Mouse (Mus musculus): ENCODE measurements around the gene Ctu1. TPM values are rescaled to one million over a fixed set of nuclear protein-coding genes. Genes with fewer than 3 reads are reported as not detected.
A peak's percentile ranks its signal among the peaks of the same experiment; 100 is the strongest.

The Ctu1 gene
- not detected in 2 replicates for polyA plus RNA-seq (2012; ENCODE audit: insufficient read depth, insufficient read length, low replicate concordance, missing spikeins)

- peak within 1 kb of the TSS; percentile 76 for H3K4me3 ChIP-seq (ENCODE audit: insufficient read depth, low read depth, low read length)
- WGBS: under 1% methylated on average over 26 of the region's 26 CpGs
- TF ChIP-seq CTCF (IDR thresholded peaks at IDR 0.05; ENCODE audit: insufficient read depth, low read depth, low read length) (no peak), POLR2A (IDR thresholded peaks at IDR 0.05; ENCODE audit: insufficient read depth, low read depth, low read length) (peak; percentile 50; the same call in 1 of the 2 replicates)
- peaks cover 6% of the 10 kb centered on the region for H3K4me1 ChIP-seq (ENCODE audit: control insufficient read depth, insufficient read depth, low read length)
- no peak within 1 kb of the TSS for H3K27ac ChIP-seq (ENCODE audit: insufficient read depth, low read depth, low read length)
Measured at GRCm38 (mm10) chr7:43671809-43672580, at the start of gene Ctu1. TSS of gene Ctu1 (plus strand) at chr7:43672016.

DNA sequence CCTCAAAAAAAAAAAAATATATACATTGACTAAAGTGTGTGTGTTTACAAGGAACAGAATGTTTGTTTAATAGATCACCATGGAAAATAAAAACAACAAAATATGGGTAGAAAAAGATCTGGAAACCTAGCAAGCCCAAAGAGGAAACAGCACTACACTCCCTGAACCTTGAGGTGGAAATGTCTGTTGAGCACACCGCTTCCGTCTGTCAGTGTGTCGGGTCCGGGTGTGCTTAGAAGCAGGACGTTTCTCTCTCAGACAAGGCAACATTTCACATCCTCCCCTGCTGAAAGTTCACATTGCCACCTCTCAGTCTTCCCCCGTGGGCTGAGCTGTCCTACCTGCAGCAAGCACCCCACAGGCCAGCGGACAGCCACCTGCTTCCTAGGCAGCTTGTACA, 48.9 kb upstream of the Ctu1 start:
- H3K4me3 ChIP-seq (ENCODE audit: insufficient read depth, low read depth, low read length): no peak overlapping the region
- TF ChIP-seq POLR2A (IDR thresholded peaks at IDR 0.05; ENCODE audit: insufficient read depth, low read depth, low read length) (no peak), CTCF (IDR thresholded peaks at IDR 0.05; ENCODE audit: insufficient read depth, low read depth, low read length) (no peak)
- no peak overlapping the region for H3K27ac ChIP-seq (ENCODE audit: insufficient read depth, low read depth, low read length)
- WGBS: 87% methylated on average over 7 of the region's 7 CpGs
- H3K4me1 ChIP-seq (ENCODE audit: control insufficient read depth, insufficient read depth, low read length): no peaks in the 10 kb centered on the region

- Histone ChIP-seq H3K4me3 (ENCODE audit: insufficient read depth, low read depth, low read length) (no peak overlapping the region), H3K27ac (ENCODE audit: insufficient read depth, low read depth, low read length) (no peak overlapping the region), H3K4me1 (ENCODE audit: control insufficient read depth, insufficient read depth, low read length) (no peaks in the 10 kb centered on the region)
- WGBS: 18% methylated on average over 10 of the region's 10 CpGs
- TF ChIP-seq CTCF (IDR thresholded peaks at IDR 0.05; ENCODE audit: insufficient read depth, low read depth, low read length) (no peak), POLR2A (IDR thresholded peaks at IDR 0.05; ENCODE audit: insufficient read depth, low read depth, low read length) (no peak)
Measured at GRCm38 (mm10) chr7:43623819-43624218, 48.0 kb upstream of the Ctu1 start.

- Histone ChIP-seq H3K27ac (ENCODE audit: insufficient read depth, low read depth, low read length) (no peak overlapping the region), H3K4me3 (ENCODE audit: insufficient read depth, low read depth, low read length) (no peak overlapping the region), H3K4me1 (ENCODE audit: control insufficient read depth, insufficient read depth, low read length) (no peaks in the 10 kb centered on the region)
- WGBS: 58% methylated on average over 3 of the region's 3 CpGs
- TF ChIP-seq CTCF (IDR thresholded peaks at IDR 0.05; ENCODE audit: insufficient read depth, low read depth, low read length) (no peak), POLR2A (IDR thresholded peaks at IDR 0.05; ENCODE audit: insufficient read depth, low read depth, low read length) (no peak)
Measured at GRCm38 (mm10) chr7:43625065-43625464, 46.8 kb upstream of the Ctu1 start.

- WGBS: 79% methylated on average over 8 of the region's 8 CpGs
- no peaks in the 10 kb centered on the region for H3K4me1 ChIP-seq (ENCODE audit: control insufficient read depth, insufficient read depth, low read length)
- H3K4me3 ChIP-seq (ENCODE audit: insufficient read depth, low read depth, low read length): no peak overlapping the region
- no peak for TF ChIP-seq CTCF (IDR thresholded peaks at IDR 0.05; ENCODE audit: insufficient read depth, low read depth, low read length)
- TF ChIP-seq POLR2A (IDR thresholded peaks at IDR 0.05; ENCODE audit: insufficient read depth, low read depth, low read length): no peak
- no peak overlapping the region for H3K27ac ChIP-seq (ENCODE audit: insufficient read depth, low read depth, low read length)
Measured at GRCm38 (mm10) chr7:43625794-43626422, 45.9 kb upstream of the Ctu1 start.

GRCm38 (mm10) chr7:43633940-43634339, 37.9 kb upstream of the Ctu1 start:
- H3K4me1 ChIP-seq (ENCODE audit: control insufficient read depth, insufficient read depth, low read length): no peaks in the 10 kb centered on the region
- WGBS: 72% methylated on average over 4 of the region's 4 CpGs
- no peak overlapping the region for H3K27ac ChIP-seq (ENCODE audit: insufficient read depth, low read depth, low read length)
- no peak overlapping the region for H3K4me3 ChIP-seq (ENCODE audit: insufficient read depth, low read depth, low read length)
- TF ChIP-seq POLR2A (IDR thresholded peaks at IDR 0.05; ENCODE audit: insufficient read depth, low read depth, low read length) (no peak), CTCF (IDR thresholded peaks at IDR 0.05; ENCODE audit: insufficient read depth, low read depth, low read length) (no peak)

GRCm38 (mm10) chr7:43634500-43634899, 37.3 kb upstream of the Ctu1 start, which contains the start of gene Ceacam18:
TSS of gene Ceacam18 (plus strand) at chr7:43634707.
- Histone ChIP-seq H3K4me3 (ENCODE audit: insufficient read depth, low read depth, low read length) (no peak within 1 kb of the TSS), H3K27ac (ENCODE audit: insufficient read depth, low read depth, low read length) (no peak within 1 kb of the TSS), H3K4me1 (ENCODE audit: control insufficient read depth, insufficient read depth, low read length) (no peaks in the 10 kb centered on the region)
- TF ChIP-seq CTCF (IDR thresholded peaks at IDR 0.05; ENCODE audit: insufficient read depth, low read depth, low read length): no peak
- no peak for TF ChIP-seq POLR2A (IDR thresholded peaks at IDR 0.05; ENCODE audit: insufficient read depth, low read depth, low read length)
- 75% methylated on average over 6 of the region's 6 CpGs for WGBS

DNA sequence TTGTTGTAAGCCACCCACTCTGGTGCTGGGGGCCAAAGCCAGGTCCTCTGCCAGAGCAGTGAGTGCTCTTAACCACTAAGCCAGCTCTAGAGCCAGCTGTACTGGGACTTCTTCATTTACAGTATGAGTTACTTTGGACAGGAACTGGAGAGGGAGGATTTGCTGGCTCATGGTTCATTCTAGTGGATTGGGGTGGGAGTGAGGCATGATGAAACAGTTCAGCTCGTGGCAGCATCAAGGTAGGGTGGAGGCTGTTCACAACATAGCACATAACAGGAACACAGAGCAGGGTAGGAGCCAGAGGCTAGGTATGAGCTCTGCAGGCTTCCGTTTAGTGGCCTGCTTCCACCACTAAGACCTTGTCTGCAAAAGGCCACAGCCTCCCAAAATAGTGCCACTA, 35.6 kb upstream of the Ctu1 start:
- TF ChIP-seq CTCF (IDR thresholded peaks at IDR 0.05; ENCODE audit: insufficient read depth, low read depth, low read length) (no peak), POLR2A (IDR thresholded peaks at IDR 0.05; ENCODE audit: insufficient read depth, low read depth, low read length) (no peak)
- Histone ChIP-seq H3K27ac (ENCODE audit: insufficient read depth, low read depth, low read length) (no peak overlapping the region), H3K4me3 (ENCODE audit: insufficient read depth, low read depth, low read length) (no peak overlapping the region), H3K4me1 (ENCODE audit: control insufficient read depth, insufficient read depth, low read length) (no peaks in the 10 kb centered on the region)
- 68% methylated on average over 2 of the region's 2 CpGs for WGBS

- Histone ChIP-seq H3K27ac (ENCODE audit: insufficient read depth, low read depth, low read length) (no peak overlapping the region), H3K4me1 (ENCODE audit: control insufficient read depth, insufficient read depth, low read length) (no peaks in the 10 kb centered on the region), H3K4me3 (ENCODE audit: insufficient read depth, low read depth, low read length) (no peak overlapping the region)
- 59% methylated on average over 1 of the region's 1 CpGs for WGBS
- no peak for TF ChIP-seq POLR2A (IDR thresholded peaks at IDR 0.05; ENCODE audit: insufficient read depth, low read depth, low read length)
- no peak for TF ChIP-seq CTCF (IDR thresholded peaks at IDR 0.05; ENCODE audit: insufficient read depth, low read depth, low read length)
Measured at GRCm38 (mm10) chr7:43637118-43637517, 34.7 kb upstream of the Ctu1 start.
